Mouse (Mus musculus) colon, adult 2 months (tissue): ENCODE data around the gene Olfr1052. TPM values are rescaled to one million over a fixed set of nuclear protein-coding genes. Genes with fewer than 3 reads are reported as not detected.

ENCODE experiments used
- polyA plus RNA-seq: library from polyadenylated mRNA; depleted of rRNA; stranded (reverse); fragments of >200 nt; gene quantifications from 2 replicates; pipeline ENCODE4 v1.2.3, GENCODE M21; 2012; rRNA removed

Olfr1052 gene
- polyA plus RNA-seq: not detected in 2 replicates

GRCm38 (mm10) chr2:86292155-86292554 is at the start of gene Olfr1052:
TSS of gene Olfr1052 (plus strand) at chr2:86292455.

GRCm38 (mm10) chr2:86258228-86258627 is 34.0 kb upstream of the Olfr1052 start, which contains the start of gene Olfr1049:
TSS of gene Olfr1049 (minus strand) at chr2:86258328.

GRCm38 (mm10) chr2:86278988-86279387 is 13.3 kb upstream of the Olfr1052 start, which contains the start of gene Olfr1051:
TSS of gene Olfr1051 (minus strand) at chr2:86279088.

GRCm38 (mm10) chr2:86315184-86315583 is 22.9 kb downstream of the Olfr1052 start, which contains the start of gene Olfr1053:
TSS of gene Olfr1053 (minus strand) at chr2:86315284.

GRCm38 (mm10) chr2:86335333-86335732 is 43.1 kb downstream of the Olfr1052 start, which contains the start of gene Olfr1054:
TSS of gene Olfr1054 (minus strand) at chr2:86335433.

Other genes starting within 250 kb of the Olfr1052 start
- 0.03 TPM in 1 of 2 replicates, not detected in the other for gene Olfr1034, start 246.6 kb upstream of the Olfr1052 start, polyA plus RNA-seq
- gene Olfr1036, start 218.5 kb upstream of the Olfr1052 start, polyA plus RNA-seq: not detected in 2 replicates
- gene Olfr1037, start 205.1 kb upstream of the Olfr1052 start, polyA plus RNA-seq: not detected in 2 replicates
- not detected in 2 replicates for gene Olfr1039, start 156.5 kb upstream of the Olfr1052 start, polyA plus RNA-seq
- not detected in 2 replicates for gene Olfr1040, start 145.7 kb upstream of the Olfr1052 start, polyA plus RNA-seq
- not detected in 2 replicates for gene Olfr1042, start 130.6 kb upstream of the Olfr1052 start, polyA plus RNA-seq
- not detected in 2 replicates for gene Olfr1043, start 124.9 kb upstream of the Olfr1052 start, polyA plus RNA-seq
- gene Olfr1044, start 114.6 kb upstream of the Olfr1052 start, polyA plus RNA-seq: not detected in 2 replicates
- gene Olfr52, start 106.8 kb upstream of the Olfr1052 start, polyA plus RNA-seq: not detected in 2 replicates
- gene Olfr1045, start 89.4 kb upstream of the Olfr1052 start, polyA plus RNA-seq: not detected in 2 replicates
- not detected in 2 replicates for gene Olfr1046, start 73.1 kb upstream of the Olfr1052 start, polyA plus RNA-seq
- gene Olfr1047, start 61.1 kb upstream of the Olfr1052 start, polyA plus RNA-seq: not detected in 2 replicates
- not detected in 2 replicates for gene Olfr1048, start 52.2 kb upstream of the Olfr1052 start, polyA plus RNA-seq
- gene Olfr1049, start 34.1 kb upstream of the Olfr1052 start, polyA plus RNA-seq: not detected in 2 replicates
- gene Olfr1051, start 13.4 kb upstream of the Olfr1052 start, polyA plus RNA-seq: not detected in 2 replicates
- not detected in 2 replicates for gene Olfr1053, start 22.8 kb downstream of the Olfr1052 start, polyA plus RNA-seq
- not detected in 2 replicates for gene Olfr1054, start 43.0 kb downstream of the Olfr1052 start, polyA plus RNA-seq
- not detected in 2 replicates for gene Olfr1055, start 57.8 kb downstream of the Olfr1052 start, polyA plus RNA-seq
- gene Olfr1056, start 70.0 kb downstream of the Olfr1052 start, polyA plus RNA-seq: not detected in 2 replicates
- not detected in 2 replicates for gene Olfr1057, start 85.9 kb downstream of the Olfr1052 start, polyA plus RNA-seq
- not detected in 2 replicates for gene Olfr1058, start 96.1 kb downstream of the Olfr1052 start, polyA plus RNA-seq
- gene Olfr1061, start 121.6 kb downstream of the Olfr1052 start, polyA plus RNA-seq: not detected in 2 replicates
- gene Olfr1062, start 134.3 kb downstream of the Olfr1052 start, polyA plus RNA-seq: not detected in 2 replicates
- not detected in 2 replicates for gene Olfr1065, start 158.1 kb downstream of the Olfr1052 start, polyA plus RNA-seq
- not detected in 2 replicates for gene Olfr1066, start 163.8 kb downstream of the Olfr1052 start, polyA plus RNA-seq
- not detected in 2 replicates for gene Olfr228, start 194.9 kb downstream of the Olfr1052 start, polyA plus RNA-seq
- not detected in 2 replicates for gene Olfr1076, start 216.0 kb downstream of the Olfr1052 start, polyA plus RNA-seq